Mouse (Mus musculus): ENCODE results near the gene Kif3a. TPM values are rescaled to one million over a fixed set of nuclear protein-coding genes. Genes with fewer than 3 reads are reported as not detected.

The Kif3a gene
- polyA plus RNA-seq, 1 experiment from 2014 or later, result 77.3 TPM

GRCm38 (mm10) chr11:53528397-53529252 is 38.6 kb upstream of the Kif3a start:
- Histone ChIP-seq H3K4me1 (peaks cover 49% of the 10 kb centered on the region), H3K4me3 (no peak overlapping the region), H3K9me3 (replicated peaks) (no peaks in the 10 kb centered on the region), H3K36me3 (peaks cover 7% of the 10 kb centered on the region), H3K27me3 (ENCODE audit: low read depth, poor library complexity, severe bottlenecking) (no peaks in the 10 kb centered on the region), H3K27ac (replicated peaks) (0 out of 2 replicates have a peak overlapping the region, but pooled peaks have one; percentile 6)
- 76% methylated on average over 9 of the region's 9 CpGs for WGBS
- no peak for DNase-seq (ENCODE audit: low spot score)

GRCm38 (mm10) chr11:53529253-53529557 is 38.0 kb upstream of the Kif3a start:
- peaks cover 43% of the 10 kb centered on the region for H3K4me1 ChIP-seq
- peaks cover 13% of the 10 kb centered on the region for H3K36me3 ChIP-seq
- no peaks in the 10 kb centered on the region for H3K27me3 ChIP-seq (ENCODE audit: low read depth, poor library complexity, severe bottlenecking)
- WGBS, result 78% methylated on average over 6 of the region's 6 CpGs
- H3K4me3 ChIP-seq, result no peak overlapping the region
- no peak overlapping the region for H3K27ac ChIP-seq (replicated peaks)
- no peaks in the 10 kb centered on the region for H3K9me3 ChIP-seq (replicated peaks)
- no peak for DNase-seq (ENCODE audit: low spot score)

- no peaks in the 10 kb centered on the region for H3K9me3 ChIP-seq (replicated peaks)
- H3K27me3 ChIP-seq (ENCODE audit: low read depth, poor library complexity, severe bottlenecking), result no peaks in the 10 kb centered on the region
- H3K36me3 ChIP-seq, result peaks cover 21% of the 10 kb centered on the region
- H3K27ac ChIP-seq (replicated peaks), result no peak overlapping the region
- no peak for DNase-seq (ENCODE audit: low spot score)
- H3K4me1 ChIP-seq, result peaks cover 35% of the 10 kb centered on the region
- H3K4me3 ChIP-seq, result no peak overlapping the region
- whole genome bisulfite sequencing, result 86% methylated on average over 9 of the region's 9 CpGs
Measured at GRCm38 (mm10) chr11:53530001-53530400, 37.2 kb upstream of the Kif3a start.

GRCm38 (mm10) chr11:53531578-53532230 is 35.5 kb upstream of the Kif3a start:
- Histone ChIP-seq H3K4me1 (peaks cover 19% of the 10 kb centered on the region), H3K36me3 (peaks cover 38% of the 10 kb centered on the region)
- 97% methylated on average over 10 of the region's 10 CpGs for WGBS

GRCm38 (mm10) chr11:53532231-53532620 is 35.0 kb upstream of the Kif3a start:
- peaks cover 43% of the 10 kb centered on the region for H3K36me3 ChIP-seq
- H3K4me3 ChIP-seq, result no peak overlapping the region
- H3K27me3 ChIP-seq (ENCODE audit: low read depth, poor library complexity, severe bottlenecking), result no peaks in the 10 kb centered on the region
- H3K4me1 ChIP-seq, result peaks cover 19% of the 10 kb centered on the region
- DNase-seq (ENCODE audit: low spot score), result no peak
- H3K27ac ChIP-seq (replicated peaks), result no peak overlapping the region
- H3K9me3 ChIP-seq (replicated peaks), result no peaks in the 10 kb centered on the region
- WGBS, result 100% methylated on average over 1 of the region's 1 CpGs

More at GRCm38 (mm10) chr11:53531578-53532230, 35.5 kb upstream of the Kif3a start:
- H3K9me3 ChIP-seq (replicated peaks), result no peaks in the 10 kb centered on the region
- H3K27me3 ChIP-seq (ENCODE audit: low read depth, poor library complexity, severe bottlenecking), result no peaks in the 10 kb centered on the region
- H3K4me3 ChIP-seq, result no peak overlapping the region
- no peak overlapping the region for H3K27ac ChIP-seq (replicated peaks)
- no peak for DNase-seq (ENCODE audit: low spot score)

- Histone ChIP-seq H3K36me3 (peaks cover 68% of the 10 kb centered on the region), H3K27me3 (ENCODE audit: low read depth, poor library complexity, severe bottlenecking) (no peaks in the 10 kb centered on the region), H3K4me3 (no peak overlapping the region), H3K27ac (replicated peaks) (peak overlapping the region; percentile 43; the same call in 1 of the 2 replicates), H3K4me1 (peaks cover 14% of the 10 kb centered on the region), H3K9me3 (replicated peaks) (no peaks in the 10 kb centered on the region)
- 65% methylated on average over 15 of the region's 15 CpGs for WGBS
- no peak for DNase-seq (ENCODE audit: low spot score)
Measured at GRCm38 (mm10) chr11:53539002-53539491, 28.1 kb upstream of the Kif3a start.

- Histone ChIP-seq H3K4me3 (no peak overlapping the region), H3K4me1 (peaks cover 14% of the 10 kb centered on the region), H3K27me3 (ENCODE audit: low read depth, poor library complexity, severe bottlenecking) (no peaks in the 10 kb centered on the region), H3K27ac (replicated peaks) (no peak overlapping the region; the same call in 1 of the 2 replicates), H3K9me3 (replicated peaks) (no peaks in the 10 kb centered on the region), H3K36me3 (peaks cover 54% of the 10 kb centered on the region)
- WGBS, result 90% methylated on average over 3 of the region's 3 CpGs
- DNase-seq (ENCODE audit: low spot score), result no peak
Measured at GRCm38 (mm10) chr11:53540394-53540793, 26.8 kb upstream of the Kif3a start.

- peaks cover 46% of the 10 kb centered on the region for H3K36me3 ChIP-seq
- 88% methylated on average over 11 of the region's 11 CpGs for WGBS
- no peak overlapping the region for H3K4me3 ChIP-seq
- H3K27ac ChIP-seq (replicated peaks), result no peak overlapping the region
- DNase-seq (ENCODE audit: low spot score), result no peak
- no peaks in the 10 kb centered on the region for H3K27me3 ChIP-seq (ENCODE audit: low read depth, poor library complexity, severe bottlenecking)
- H3K4me1 ChIP-seq, result peaks cover 14% of the 10 kb centered on the region
- H3K9me3 ChIP-seq (replicated peaks), result no peaks in the 10 kb centered on the region
Measured at GRCm38 (mm10) chr11:53541222-53541621, 26.0 kb upstream of the Kif3a start.

GRCm38 (mm10) chr11:53543021-53543420 is 24.2 kb upstream of the Kif3a start:
- Histone ChIP-seq H3K27ac (replicated peaks) (no peak overlapping the region), H3K9me3 (replicated peaks) (no peaks in the 10 kb centered on the region), H3K4me1 (peaks cover 14% of the 10 kb centered on the region), H3K27me3 (ENCODE audit: low read depth, poor library complexity, severe bottlenecking) (no peaks in the 10 kb centered on the region), H3K36me3 (peaks cover 28% of the 10 kb centered on the region), H3K4me3 (no peak overlapping the region)
- no peak for DNase-seq (ENCODE audit: low spot score)
- WGBS, result 82% methylated on average over 7 of the region's 7 CpGs

GRCm38 (mm10) chr11:53546271-53546670 is 20.9 kb upstream of the Kif3a start:
- Histone ChIP-seq H3K4me1 (peaks cover 5% of the 10 kb centered on the region; the same call in 1 of the 2 replicates), H3K36me3 (peaks cover 2% of the 10 kb centered on the region; the same call in 1 of the 2 replicates), H3K27ac (replicated peaks) (0 out of 2 replicates have a peak overlapping the region, but pooled peaks have one; percentile 28), H3K9me3 (replicated peaks) (no peaks in the 10 kb centered on the region; the same call in 1 of the 2 replicates), H3K4me3 (no peak overlapping the region), H3K27me3 (ENCODE audit: low read depth, poor library complexity, severe bottlenecking) (no peaks in the 10 kb centered on the region)
- WGBS, result 79% methylated on average over 6 of the region's 6 CpGs
- no peak for DNase-seq (ENCODE audit: low spot score)

- Histone ChIP-seq H3K4me3 (no peak overlapping the region), H3K36me3 (no peaks in the 10 kb centered on the region)
- WGBS, result 92% methylated on average over 6 of the region's 6 CpGs
Measured at GRCm38 (mm10) chr11:53547566-53547965, 19.6 kb upstream of the Kif3a start.

GRCm38 (mm10) chr11:53548036-53548605 is 19.1 kb upstream of the Kif3a start:
- 89% methylated on average over 19 of the region's 19 CpGs for WGBS
- Histone ChIP-seq H3K4me1 (peaks cover under 1% of the 10 kb centered on the region; the same call in 1 of the 2 replicates), H3K27me3 (ENCODE audit: low read depth, poor library complexity, severe bottlenecking) (no peaks in the 10 kb centered on the region), H3K9me3 (replicated peaks) (no peaks in the 10 kb centered on the region; the same call in 1 of the 2 replicates), H3K4me3 (no peak overlapping the region), H3K36me3 (no peaks in the 10 kb centered on the region), H3K27ac (replicated peaks) (no peak overlapping the region)
- no peak for DNase-seq (ENCODE audit: low spot score)

More at GRCm38 (mm10) chr11:53547566-53547965, 19.6 kb upstream of the Kif3a start:
- peaks cover 5% of the 10 kb centered on the region; the same call in 1 of the 2 replicates for H3K4me1 ChIP-seq
- no peak overlapping the region for H3K27ac ChIP-seq (replicated peaks)
- no peak for DNase-seq (ENCODE audit: low spot score)
- H3K9me3 ChIP-seq (replicated peaks), result no peaks in the 10 kb centered on the region; the same call in 1 of the 2 replicates
- H3K27me3 ChIP-seq (ENCODE audit: low read depth, poor library complexity, severe bottlenecking), result no peaks in the 10 kb centered on the region

All from midbrain, embryonic 10.5 days (tissue).